Mouse (Mus musculus) megakaryocyte, embryonic 14.5 days (primary cell): ENCODE measurements around the gene Gm39566.

Experiments used
- FLI1 ChIP-seq: IDR thresholded peaks from 2 replicates; pipeline ENCODE4 v1.6.1; 2012; ENCODE audit warnings: low read length, inconsistent platforms, mixed read lengths
- GATA1 ChIP-seq: IDR thresholded peaks from 3 replicates; pipeline ENCODE4 v1.6.1; 2012; ENCODE audit warnings: mixed read lengths, low read length, inconsistent platforms, borderline replicate concordance

GRCm38 (mm10) chr11:69787306-69787705, 27.8 kb downstream of the Gm39566 start:
- no peak for TF ChIP-seq GATA1
- no peak for TF ChIP-seq FLI1
